Mouse (Mus musculus): ENCODE data around the gene Megf6.

The Megf6 gene

GRCm38 (mm10) chr4:154170506-154171150, at the start of gene Megf6:
Gene Megf6 (plus strand): TSS chr4:154170730.
- DNase-seq, result peak; percentile 74 to 77

GRCm38 (mm10) chr4:154121800-154122199, 48.7 kb upstream of the Megf6 start:
- DNase-seq, result no peak

- no peak for DNase-seq
Observed at GRCm38 (mm10) chr4:154122374-154122773, 48.2 kb upstream of the Megf6 start.

GRCm38 (mm10) chr4:154123553-154123952, 47.0 kb upstream of the Megf6 start:
- no peak for DNase-seq

- DNase-seq, result no peak
Observed at GRCm38 (mm10) chr4:154125202-154125601, 45.3 kb upstream of the Megf6 start.

- DNase-seq, result no peak
Observed at GRCm38 (mm10) chr4:154127273-154127672, 43.3 kb upstream of the Megf6 start.

GRCm38 (mm10) chr4:154129950-154130349, 40.6 kb upstream of the Megf6 start:
- DNase-seq, result no peak

- no peak for DNase-seq
Observed at GRCm38 (mm10) chr4:154131894-154132293, 38.6 kb upstream of the Megf6 start.

GRCm38 (mm10) chr4:154134803-154135202, 35.7 kb upstream of the Megf6 start:
- no peak for DNase-seq

- DNase-seq, result no peak
Observed at GRCm38 (mm10) chr4:154137139-154137538, 33.4 kb upstream of the Megf6 start.

GRCm38 (mm10) chr4:154139671-154140181, 30.8 kb upstream of the Megf6 start:
- peak; percentile 56 to 69 for DNase-seq

GRCm38 (mm10) chr4:154140182-154140212, 30.5 kb upstream of the Megf6 start, which contains the start of gene Trp73:
Gene Trp73 (minus strand): TSS chr4:154140208.
- no peak for DNase-seq

GRCm38 (mm10) chr4:154140213-154141008, 30.1 kb upstream of the Megf6 start:
- DNase-seq, result peak; percentile 26 to 39

- DNase-seq, result peak in 1 of 2 experiments; percentile 22
Observed at GRCm38 (mm10) chr4:154141009-154141867, 29.3 kb upstream of the Megf6 start.

GRCm38 (mm10) chr4:154142211-154143040, 28.1 kb upstream of the Megf6 start, which contains the start of gene Wrap73:
Gene Wrap73 (plus strand): TSS chr4:154142372.
- DNase-seq, result peak; percentile 92 to 96

- DNase-seq, result no peak
Observed at GRCm38 (mm10) chr4:154144712-154145111, 25.8 kb upstream of the Megf6 start.

GRCm38 (mm10) chr4:154146342-154146741, 24.2 kb upstream of the Megf6 start:
- no peak for DNase-seq

- no peak for DNase-seq
Observed at GRCm38 (mm10) chr4:154154104-154154503, 16.4 kb upstream of the Megf6 start.

- DNase-seq, result no peak
Observed at GRCm38 (mm10) chr4:154156050-154156449, 14.5 kb upstream of the Megf6 start.

GRCm38 (mm10) chr4:154157970-154158662, 12.4 kb upstream of the Megf6 start:
- no peak for DNase-seq

GRCm38 (mm10) chr4:154159002-154159401, 11.5 kb upstream of the Megf6 start:
- peak; percentile 90 to 91 for DNase-seq

- peak; percentile 67 to 79 for DNase-seq
Observed at GRCm38 (mm10) chr4:154159961-154160537, 10.5 kb upstream of the Megf6 start.

All from kidney, postnatal 4 days (tissue).